Mouse (Mus musculus): Measurements from ENCODE around the gene Ppp1r37. TPM values are rescaled to one million over a fixed set of nuclear protein-coding genes. Genes with fewer than 3 reads are reported as not detected.

The Ppp1r37 gene
- polyA plus RNA-seq, 1 experiment from 2014 or later = 48.8 TPM

DNA sequence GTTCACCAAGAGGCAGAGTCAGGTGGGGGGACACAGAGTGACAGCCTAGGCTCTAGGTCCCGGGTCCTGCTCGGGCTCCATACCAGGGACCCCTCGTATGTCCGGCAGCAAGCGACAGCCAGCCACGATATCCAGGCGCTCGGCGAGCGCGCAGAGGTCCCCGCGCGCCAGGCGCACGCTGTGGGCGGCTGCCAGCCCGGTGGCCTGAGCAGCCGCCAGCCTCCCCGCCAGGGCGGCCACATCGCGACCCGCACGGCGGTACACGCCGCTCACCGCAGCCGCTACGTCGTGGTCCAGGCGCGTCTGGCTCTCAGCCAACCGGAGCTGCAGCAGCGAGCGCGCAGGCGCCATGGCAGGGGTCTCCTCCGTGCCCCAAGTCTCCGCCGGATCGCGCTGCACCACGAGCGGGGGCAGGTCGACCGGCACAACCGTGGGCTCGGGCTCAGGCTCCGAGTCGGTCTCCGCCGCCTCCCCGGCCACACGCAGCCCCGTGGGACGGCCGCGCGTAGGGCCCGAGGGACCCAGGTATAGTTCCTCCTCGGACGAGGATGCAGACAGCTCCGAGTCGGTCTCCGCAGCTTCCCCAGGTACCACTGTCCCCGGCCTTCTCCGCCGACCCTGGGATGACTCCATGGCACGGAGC, 55.8 kb downstream of the Ppp1r37 start:
- H3K9ac ChIP-seq = peak overlapping the region; percentile 75
- H3K4me1 ChIP-seq = peaks cover 17% of the 10 kb centered on the region
- no peak overlapping the region for H3K27ac ChIP-seq
- peak overlapping the region; percentile 91 for H3K4me2 ChIP-seq (replicated peaks)
- peak; percentile 22; the same call in 1 of the 2 replicates for ATAC-seq (ENCODE audit: low FRiP score, low read depth)
- no peaks in the 10 kb centered on the region for H3K27me3 ChIP-seq (replicated peaks)
- no peaks in the 10 kb centered on the region for H3K9me3 ChIP-seq
- under 1% methylated on average over 70 of the region's 71 CpGs for WGBS
- no peaks in the 10 kb centered on the region for H3K36me3 ChIP-seq
- H3K4me3 ChIP-seq = peak overlapping the region; percentile 76

DNA sequence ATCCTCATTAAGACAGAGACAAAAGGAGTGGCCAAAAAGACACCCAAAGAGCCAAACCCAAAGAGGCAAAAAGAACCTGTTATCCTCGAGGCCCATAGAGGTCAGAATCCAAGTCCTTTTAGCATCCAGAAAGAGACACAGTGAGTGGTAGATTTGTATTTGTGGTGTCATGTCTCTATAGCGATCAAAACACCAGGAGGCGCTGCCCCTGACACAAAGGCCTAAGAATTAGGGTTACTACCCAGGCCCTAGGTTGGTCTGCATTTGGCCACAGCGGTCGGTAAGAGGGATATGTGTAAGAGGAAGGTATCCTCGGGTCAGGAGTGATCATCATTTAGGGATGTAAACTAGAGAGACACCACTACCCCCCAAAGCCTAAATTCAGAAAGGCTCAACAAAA, 56.5 kb downstream of the Ppp1r37 start:
- no peak overlapping the region for H3K4me3 ChIP-seq
- no peaks in the 10 kb centered on the region for H3K27me3 ChIP-seq (replicated peaks)
- ATAC-seq (ENCODE audit: low FRiP score, low read depth) = no peak
- H3K4me1 ChIP-seq = peaks cover 17% of the 10 kb centered on the region
- H3K27ac ChIP-seq = no peak overlapping the region
- no peaks in the 10 kb centered on the region for H3K36me3 ChIP-seq
- H3K9ac ChIP-seq = no peak overlapping the region
- H3K4me2 ChIP-seq (replicated peaks) = peak overlapping the region; percentile 91
- H3K9me3 ChIP-seq = no peaks in the 10 kb centered on the region
- WGBS = 27% methylated on average over 6 of the region's 6 CpGs

DNA sequence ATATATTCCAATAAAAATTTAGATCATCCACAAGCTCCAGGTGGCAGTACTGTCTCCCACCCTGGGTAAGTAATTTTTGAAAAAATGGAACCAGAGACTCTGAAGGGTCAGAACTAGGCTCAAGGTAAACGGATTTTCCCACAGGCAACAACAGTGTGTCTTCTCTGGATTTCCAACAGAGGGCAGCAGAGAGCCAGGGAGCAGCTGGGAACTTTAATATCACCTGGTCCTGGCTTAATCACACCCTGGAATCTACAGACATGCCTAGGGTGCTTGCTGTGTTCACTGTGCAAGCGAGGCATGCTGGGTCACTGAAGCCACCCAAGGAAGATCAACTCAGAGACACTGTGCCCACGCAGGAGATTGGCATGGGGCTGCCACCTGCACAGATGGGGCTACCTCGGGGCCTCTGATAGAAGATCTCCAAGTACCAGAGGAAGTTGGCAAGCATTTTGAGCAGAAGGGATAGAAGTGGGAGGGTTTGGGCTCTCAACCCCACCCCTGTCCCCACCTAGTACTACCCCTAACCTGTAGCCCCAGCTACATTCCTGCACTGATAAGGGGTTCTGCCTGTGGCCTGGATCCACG, 59.3 kb downstream of the Ppp1r37 start:
- no peak overlapping the region for H3K27ac ChIP-seq
- no peak overlapping the region for H3K9ac ChIP-seq
- H3K4me1 ChIP-seq = peaks cover 14% of the 10 kb centered on the region
- H3K9me3 ChIP-seq = no peaks in the 10 kb centered on the region
- no peaks in the 10 kb centered on the region for H3K36me3 ChIP-seq
- H3K27me3 ChIP-seq (replicated peaks) = no peaks in the 10 kb centered on the region
- WGBS = 38% methylated on average over 5 of the region's 5 CpGs
- no peak overlapping the region for H3K4me3 ChIP-seq
- no peak for ATAC-seq (ENCODE audit: low FRiP score, low read depth)
- H3K4me2 ChIP-seq (replicated peaks) = no peak overlapping the region

DNA sequence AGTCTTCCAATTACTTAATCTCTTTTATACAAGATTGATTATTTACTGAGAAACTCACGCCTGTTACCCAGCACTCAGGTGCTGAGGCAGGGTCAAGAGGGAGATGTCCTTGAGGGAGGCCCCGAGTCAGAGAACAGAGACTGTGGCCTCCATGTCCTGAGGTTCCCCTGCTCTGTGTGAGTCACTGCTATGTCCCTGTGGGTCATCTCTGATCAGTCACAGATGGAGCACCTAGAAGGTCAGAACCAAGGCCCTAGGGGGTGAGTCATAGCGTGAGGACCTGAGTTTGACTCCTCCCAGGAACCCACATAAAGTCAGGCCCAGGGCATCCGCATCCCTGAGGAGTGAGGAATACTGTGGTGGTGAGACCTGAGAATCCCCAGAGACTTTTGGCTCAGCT, 61.2 kb downstream of the Ppp1r37 start:
- H3K27ac ChIP-seq = no peak overlapping the region
- peaks cover 2% of the 10 kb centered on the region for H3K4me1 ChIP-seq
- H3K9me3 ChIP-seq = no peaks in the 10 kb centered on the region
- no peak for ATAC-seq (ENCODE audit: low FRiP score, low read depth)
- no peak overlapping the region for H3K4me2 ChIP-seq (replicated peaks)
- H3K27me3 ChIP-seq (replicated peaks) = no peaks in the 10 kb centered on the region
- H3K9ac ChIP-seq = no peak overlapping the region
- 83% methylated on average over 4 of the region's 4 CpGs for WGBS
- H3K4me3 ChIP-seq = no peak overlapping the region
- no peaks in the 10 kb centered on the region for H3K36me3 ChIP-seq

DNA sequence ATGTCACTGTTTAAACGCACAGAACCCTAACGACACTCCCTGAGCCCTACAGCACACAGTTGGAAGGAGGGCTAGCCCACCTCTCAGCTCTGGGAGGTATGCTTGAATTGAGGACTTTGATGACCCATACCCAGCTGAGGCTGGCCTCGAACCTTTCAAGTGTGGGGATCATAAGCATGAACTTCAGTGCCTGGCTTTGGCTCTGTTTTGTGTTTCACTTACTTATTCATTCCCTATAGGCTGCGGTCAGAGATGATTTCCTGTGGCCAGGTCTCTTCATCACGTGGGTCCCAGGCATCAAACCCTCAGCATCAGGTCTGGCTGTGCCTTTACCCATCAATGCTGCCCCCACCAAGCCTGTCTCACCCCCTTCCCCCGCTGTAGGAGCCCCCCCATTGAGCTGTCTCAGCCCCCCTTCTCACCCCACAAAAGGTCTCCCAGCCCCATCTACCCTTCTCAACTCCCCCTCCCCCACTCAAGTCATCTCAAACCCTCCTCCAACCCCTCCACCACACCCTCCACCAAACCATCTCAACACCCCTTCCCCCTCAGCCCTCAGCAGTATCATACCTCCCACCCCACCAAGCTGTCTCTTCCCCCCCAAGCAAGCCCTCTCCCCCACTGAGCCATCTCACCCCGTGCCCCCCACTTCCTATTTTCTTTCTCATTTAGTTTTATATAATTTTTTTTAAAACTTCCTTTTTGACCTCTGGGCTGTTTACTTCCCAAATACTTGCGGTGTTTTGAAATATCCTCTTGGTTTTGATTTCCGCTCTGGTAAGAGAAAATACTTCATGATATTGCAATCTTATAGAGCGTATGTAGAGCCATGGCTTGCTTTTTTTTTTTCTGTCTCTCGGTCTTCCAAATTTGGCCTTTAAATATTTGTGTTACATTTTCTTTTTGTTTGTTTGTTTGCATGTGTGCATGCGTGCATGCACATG, 62.2 kb downstream of the Ppp1r37 start:
- no peak for ATAC-seq (ENCODE audit: low FRiP score, low read depth)
- H3K9me3 ChIP-seq = no peaks in the 10 kb centered on the region
- 74% methylated on average over 12 of the region's 12 CpGs for WGBS
- H3K4me1 ChIP-seq = no peaks in the 10 kb centered on the region
- no peak overlapping the region for H3K4me3 ChIP-seq
- H3K9ac ChIP-seq = no peak overlapping the region
- no peaks in the 10 kb centered on the region for H3K36me3 ChIP-seq
- no peak overlapping the region for H3K27ac ChIP-seq
- no peaks in the 10 kb centered on the region for H3K27me3 ChIP-seq (replicated peaks)
- no peak overlapping the region for H3K4me2 ChIP-seq (replicated peaks)

DNA sequence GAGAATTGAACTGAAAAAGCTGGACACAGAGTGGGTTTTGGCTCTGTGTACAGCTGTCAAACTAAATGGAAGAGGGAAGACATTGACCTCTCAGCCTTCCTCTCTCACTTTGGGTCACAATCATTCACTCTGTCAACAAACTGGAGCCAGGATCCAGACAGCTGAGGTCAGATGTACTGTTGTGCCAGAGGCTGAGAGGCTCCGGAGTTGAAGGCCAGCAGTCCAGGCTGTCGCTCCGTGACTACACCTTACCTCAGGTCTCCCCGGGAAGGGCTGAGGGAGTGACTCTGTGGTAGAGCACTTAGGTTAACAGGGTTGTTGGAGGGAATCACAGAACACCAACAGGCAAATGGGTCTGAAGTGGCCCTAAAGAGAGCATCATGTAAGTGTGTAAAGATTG, 64.5 kb downstream of the Ppp1r37 start:
- no peak overlapping the region for H3K4me2 ChIP-seq (replicated peaks)
- H3K4me1 ChIP-seq = no peaks in the 10 kb centered on the region
- H3K4me3 ChIP-seq = no peak overlapping the region
- no peaks in the 10 kb centered on the region for H3K36me3 ChIP-seq
- no peaks in the 10 kb centered on the region for H3K9me3 ChIP-seq
- H3K27me3 ChIP-seq (replicated peaks) = peaks cover 3% of the 10 kb centered on the region; the same call in 1 of the 2 replicates
- H3K27ac ChIP-seq = no peak overlapping the region
- 74% methylated on average over 4 of the region's 4 CpGs for WGBS
- H3K9ac ChIP-seq = 0 out of 2 replicates have a peak overlapping the region, but pooled peaks have one; percentile 8
- ATAC-seq (ENCODE audit: low FRiP score, low read depth) = no peak

DNA sequence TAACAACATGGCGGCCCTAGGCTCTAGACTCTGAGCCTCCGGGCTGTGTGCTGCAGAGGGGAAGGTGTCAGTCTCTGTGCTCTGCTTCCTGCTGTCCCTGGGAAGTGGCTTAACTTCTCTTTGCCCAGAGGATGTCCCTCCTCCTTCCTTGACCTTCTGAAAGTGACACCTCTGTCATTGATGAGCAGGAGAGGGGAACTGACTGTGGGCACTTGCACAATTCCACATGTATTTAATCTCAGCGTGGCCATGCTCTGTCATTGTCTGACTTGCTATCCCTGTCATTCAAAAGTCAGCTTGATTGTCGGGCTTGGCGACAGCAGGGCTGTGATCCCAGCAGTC, 66.7 kb downstream of the Ppp1r37 start:
- WGBS = 85% methylated on average over 5 of the region's 5 CpGs
- H3K9me3 ChIP-seq = no peaks in the 10 kb centered on the region
- ATAC-seq (ENCODE audit: low FRiP score, low read depth) = no peak
- no peak overlapping the region for H3K27ac ChIP-seq
- no peak overlapping the region for H3K4me2 ChIP-seq (replicated peaks)
- no peaks in the 10 kb centered on the region for H3K36me3 ChIP-seq
- H3K4me3 ChIP-seq = no peak overlapping the region
- H3K4me1 ChIP-seq = peaks cover 6% of the 10 kb centered on the region
- peaks cover 20% of the 10 kb centered on the region for H3K27me3 ChIP-seq (replicated peaks)
- H3K9ac ChIP-seq = no peak overlapping the region

DNA sequence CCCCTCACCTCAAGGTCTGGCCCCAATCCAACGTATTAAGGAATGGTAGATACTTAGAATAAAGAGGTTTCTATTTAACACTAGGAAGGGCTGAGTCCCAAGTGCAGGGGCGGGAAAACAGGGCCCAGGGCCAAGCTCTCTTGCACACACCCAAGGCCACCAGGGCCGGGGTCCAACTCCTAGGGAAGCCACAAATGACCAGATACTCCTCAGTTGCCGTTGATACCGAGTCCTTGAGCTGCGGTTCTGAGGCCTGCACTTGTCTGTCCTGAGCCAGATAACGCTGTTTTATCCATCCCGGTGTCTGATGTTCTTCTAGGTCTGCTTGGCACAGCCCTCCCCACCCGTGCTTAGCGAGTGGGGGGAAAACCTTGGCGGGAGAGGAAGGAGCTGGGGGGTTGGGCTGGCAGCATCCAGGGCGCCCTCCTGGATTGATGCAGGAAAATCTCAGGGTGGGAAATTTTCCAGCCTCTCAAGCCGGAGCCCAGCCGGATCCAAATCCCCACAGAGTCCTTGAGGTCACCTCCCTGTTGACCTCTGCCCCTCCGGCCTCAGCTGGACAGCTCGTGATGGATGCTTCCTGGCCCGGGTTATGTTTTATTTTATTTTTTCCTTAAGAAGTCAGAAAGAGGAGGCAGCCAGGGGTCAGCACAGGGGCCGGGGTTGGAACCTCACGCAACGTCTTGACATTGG, 67.2 kb downstream of the Ppp1r37 start:
- H3K9ac ChIP-seq = no peak overlapping the region
- no peak overlapping the region for H3K27ac ChIP-seq
- ATAC-seq (ENCODE audit: low FRiP score, low read depth) = no peak
- H3K9me3 ChIP-seq = no peaks in the 10 kb centered on the region
- H3K4me2 ChIP-seq (replicated peaks) = no peak overlapping the region
- peaks cover 6% of the 10 kb centered on the region for H3K4me1 ChIP-seq
- no peaks in the 10 kb centered on the region for H3K36me3 ChIP-seq
- peaks cover 26% of the 10 kb centered on the region for H3K27me3 ChIP-seq (replicated peaks)
- no peak overlapping the region for H3K4me3 ChIP-seq
- WGBS = 75% methylated on average over 20 of the region's 20 CpGs

DNA sequence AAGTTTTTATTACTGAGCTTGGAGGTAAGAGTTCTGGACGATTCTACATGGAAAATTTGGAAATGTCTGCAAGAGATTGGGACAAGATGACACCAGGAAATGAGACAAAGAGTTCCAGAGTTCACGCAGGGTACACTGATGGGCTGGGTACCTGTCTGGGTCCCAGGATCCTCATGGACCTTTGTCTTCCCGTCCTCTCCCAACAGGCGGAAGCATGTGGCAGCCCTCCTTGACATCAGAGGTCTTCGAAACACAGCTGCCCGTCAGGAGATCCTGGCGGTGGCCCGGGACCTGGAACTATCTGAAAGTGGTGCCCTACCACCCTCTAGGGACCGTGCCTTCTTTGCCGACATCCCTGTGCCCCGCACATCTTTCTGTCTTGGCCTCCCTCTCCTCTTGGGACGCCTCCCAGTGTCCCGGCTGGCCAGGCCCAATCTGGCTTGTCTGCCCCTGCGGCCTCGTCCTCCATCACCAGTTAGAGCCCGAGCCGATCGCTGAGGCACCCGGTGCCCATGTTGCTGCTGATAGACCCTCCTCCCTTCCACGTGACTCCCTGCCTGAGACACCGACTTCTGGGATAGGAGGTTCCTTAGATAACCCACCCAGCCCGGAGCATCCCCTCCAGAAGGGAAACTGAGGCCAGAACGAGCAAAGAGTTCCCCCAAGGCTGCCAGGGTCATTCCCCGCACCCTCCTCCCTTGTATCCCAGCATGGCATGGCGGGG, 68.0 kb downstream of the Ppp1r37 start:
- no peaks in the 10 kb centered on the region for H3K36me3 ChIP-seq
- ATAC-seq (ENCODE audit: low FRiP score, low read depth) = no peak
- H3K9ac ChIP-seq = no peak overlapping the region
- no peaks in the 10 kb centered on the region for H3K9me3 ChIP-seq
- no peak overlapping the region for H3K27ac ChIP-seq
- 85% methylated on average over 25 of the region's 25 CpGs for WGBS
- no peak overlapping the region for H3K4me2 ChIP-seq (replicated peaks)
- H3K27me3 ChIP-seq (replicated peaks) = peaks cover 33% of the 10 kb centered on the region
- H3K4me1 ChIP-seq = peaks cover 6% of the 10 kb centered on the region
- no peak overlapping the region for H3K4me3 ChIP-seq

DNA sequence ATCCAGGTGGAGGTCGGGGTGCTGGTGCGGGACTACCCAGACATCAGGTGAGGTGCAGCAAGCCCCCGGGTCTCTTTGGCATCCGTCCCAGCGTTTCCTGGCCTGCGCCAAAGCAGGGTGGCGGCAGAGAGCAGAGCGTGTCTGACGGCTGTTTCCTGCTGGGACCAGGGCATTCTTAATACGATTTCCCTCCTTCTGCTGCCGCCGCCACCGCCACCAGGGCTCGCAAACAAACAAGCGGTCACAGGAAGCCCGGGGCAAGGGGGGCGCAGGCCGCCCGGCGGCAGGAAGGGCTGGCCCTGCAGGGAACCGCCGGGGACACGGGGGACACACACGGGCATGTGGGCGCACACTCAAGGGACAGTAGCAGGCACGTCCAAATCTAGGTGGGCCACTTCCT, 71.1 kb downstream of the Ppp1r37 start:
- H3K4me3 ChIP-seq = 0 out of 2 replicates have a peak overlapping the region, but pooled peaks have one; percentile 15
- H3K9ac ChIP-seq = peak overlapping the region; percentile 46
- peak overlapping the region; percentile 54 for H3K4me2 ChIP-seq (replicated peaks)
- peaks cover 58% of the 10 kb centered on the region for H3K27me3 ChIP-seq (replicated peaks)
- no peaks in the 10 kb centered on the region for H3K36me3 ChIP-seq
- H3K4me1 ChIP-seq = peaks cover 12% of the 10 kb centered on the region
- 4% methylated on average over 26 of the region's 26 CpGs for WGBS
- H3K27ac ChIP-seq = no peak overlapping the region
- ATAC-seq (ENCODE audit: low FRiP score, low read depth) = no peak
- H3K9me3 ChIP-seq = no peaks in the 10 kb centered on the region

DNA sequence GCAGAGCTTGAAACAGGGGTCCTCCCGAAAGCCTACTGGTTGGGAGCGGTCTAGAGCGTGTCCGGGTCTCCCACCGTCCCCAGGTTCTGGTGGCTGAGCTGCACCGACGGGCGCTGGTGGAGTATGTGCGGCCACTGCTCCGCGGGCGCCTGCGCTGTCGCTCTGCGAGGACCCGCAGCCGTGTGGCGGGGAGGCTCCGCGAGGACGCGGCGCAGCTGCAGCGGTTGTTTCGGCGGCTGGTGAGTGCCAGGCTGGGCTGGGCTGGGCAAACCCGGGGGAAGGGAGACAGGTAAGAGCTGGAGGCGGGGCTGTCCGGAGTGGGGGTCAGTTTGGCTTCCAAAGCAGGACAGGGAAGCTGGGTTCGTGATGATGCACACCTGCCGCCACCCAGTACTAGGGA, 73.4 kb downstream of the Ppp1r37 start:
- Histone ChIP-seq H3K4me1 (peaks cover 12% of the 10 kb centered on the region), H3K27ac (no peak overlapping the region), H3K9me3 (no peaks in the 10 kb centered on the region), H3K9ac (no peak overlapping the region), H3K36me3 (no peaks in the 10 kb centered on the region), H3K27me3 (replicated peaks) (peaks cover 58% of the 10 kb centered on the region), H3K4me2 (replicated peaks) (peak overlapping the region; percentile 49), H3K4me3 (0 out of 2 replicates have a peak overlapping the region, but pooled peaks have one; percentile 7)
- 3% methylated on average over 31 of the region's 31 CpGs for WGBS
- ATAC-seq (ENCODE audit: low FRiP score, low read depth) = no peak
